Mouse (Mus musculus) kidney, embryonic 16.5 days (tissue): ENCODE measurements around the gene Stxbp5. TPM values are rescaled to one million over a fixed set of nuclear protein-coding genes. Genes with fewer than 3 reads are reported as not detected.

ENCODE experiments used
- ATAC-seq: fragments of 200-750 bp; cut with Nextera tagmentation; 2 replicates; pipeline ENCODE4 v1.8.0; 2017; ENCODE audit warnings: moderate TSS enrichment; ENCODE audit not compliant: low FRiP score, low TSS enrichment
- H3K27ac ChIP-seq: fragments of 300-500 bp; sonication (generic); 2 replicates; pipeline ENCODE4 v1.5.1; 2014; ENCODE audit warnings: low read length
- H3K27me3 ChIP-seq: fragments of 300-500 bp; sonication (generic); 2 replicates; pipeline ENCODE4 v1.6.1; 2014; ENCODE audit warnings: low read length, control low read depth, mixed read lengths; ENCODE audit not compliant: insufficient read depth
- H3K36me3 ChIP-seq: fragments of 300-500 bp; sonication (generic); 2 replicates; pipeline ENCODE4 v1.6.1; 2014; ENCODE audit warnings: low read length, control low read depth, mixed read lengths; ENCODE audit not compliant: insufficient read depth
- H3K4me1 ChIP-seq: fragments of 300-500 bp; sonication (generic); 2 replicates; pipeline ENCODE4 v1.6.1; 2014; ENCODE audit warnings: low read length, control low read depth, mixed read lengths; ENCODE audit not compliant: insufficient read depth
- H3K4me2 ChIP-seq: fragments of 300-500 bp; sonication (generic); replicated peaks from 2 replicates; pipeline ENCODE4 v1.6.1; 2014; ENCODE audit warnings: low read depth, low read length
- H3K4me3 ChIP-seq: fragments of 300-500 bp; sonication (generic); 2 replicates; pipeline ENCODE4 v1.5.1; 2014; ENCODE audit warnings: mild to moderate bottlenecking, low read length
- H3K9ac ChIP-seq: fragments of 300-500 bp; sonication (generic); replicated peaks from 2 replicates; pipeline ENCODE4 v1.6.1; 2014; ENCODE audit warnings: low read length
- H3K9me3 ChIP-seq: fragments of 300-500 bp; sonication (generic); 2 replicates; pipeline ENCODE4 v1.6.1; 2016; ENCODE audit warnings: low read length, control low read depth
- WGBS: fragments of 180-500 bp; shearing (Covaris S2); extraction: QIAGEN DNeasy Blood & Tissue Kit; methylation state at CpG from one replicate; pipeline ENCODE4 v1.1.7; 2014; 5-methylcytosine and 5-hydroxymethylcytosine counted together
- polyA plus RNA-seq: library from polyadenylated mRNA; unstranded; fragments of >200 nt; fragmentation: Nextera tagmentation; extraction: Ambion mirVana; gene quantifications from 2 replicates; pipeline ENCODE4 v1.2.1, GENCODE M21; 2015

The Stxbp5 gene
- polyA plus RNA-seq, 1 experiment from 2014 or later: 3.6 TPM

DNA sequence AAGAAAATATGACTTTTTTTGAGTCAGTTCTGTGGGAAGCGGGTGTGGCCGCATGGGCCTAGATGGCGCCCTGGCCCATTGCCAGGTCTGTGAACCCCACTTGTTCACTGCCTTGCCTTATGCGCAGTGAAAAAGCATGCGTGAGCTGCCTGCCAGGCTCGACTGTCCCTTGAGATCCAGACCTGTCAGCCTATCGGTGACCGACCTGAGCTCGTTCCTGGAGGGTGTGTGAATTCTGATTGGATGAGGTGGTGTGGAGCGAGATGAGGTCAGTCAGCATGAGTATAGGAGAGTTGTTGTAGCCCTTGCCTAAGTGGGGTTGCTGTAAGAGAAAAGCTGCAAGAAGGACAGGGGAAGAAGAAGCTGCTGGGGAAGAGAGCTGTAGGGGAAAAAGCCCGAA lies 114.4 kb downstream of the Stxbp5 start:
- Histone ChIP-seq H3K4me1 (no peaks in the 10 kb centered on the region), H3K4me3 (no peak overlapping the region), H3K9ac (no peak overlapping the region), H3K4me2 (no peak overlapping the region), H3K9me3 (no peaks in the 10 kb centered on the region), H3K27me3 (no peaks in the 10 kb centered on the region), H3K27ac (no peak overlapping the region), H3K36me3 (peaks cover 14% of the 10 kb centered on the region)
- 87% methylated on average over 11 of the region's 11 CpGs for WGBS
- no peak for ATAC-seq

- Histone ChIP-seq H3K27me3 (no peaks in the 10 kb centered on the region), H3K9ac (no peak overlapping the region), H3K4me2 (no peak overlapping the region), H3K36me3 (peaks cover 9% of the 10 kb centered on the region), H3K27ac (no peak overlapping the region), H3K9me3 (no peaks in the 10 kb centered on the region), H3K4me1 (no peaks in the 10 kb centered on the region), H3K4me3 (no peak overlapping the region)
- ATAC-seq: no peak
- WGBS: 89% methylated on average over 6 of the region's 6 CpGs
Measured at GRCm38 (mm10) chr10:9785651-9786050, 115.2 kb downstream of the Stxbp5 start.

GRCm38 (mm10) chr10:9779864-9780263 lies 121.0 kb downstream of the Stxbp5 start:
- peak; percentile 83 for ATAC-seq
- H3K9ac ChIP-seq: no peak overlapping the region
- H3K9me3 ChIP-seq: no peaks in the 10 kb centered on the region
- no peak overlapping the region for H3K4me2 ChIP-seq
- H3K4me3 ChIP-seq: no peak overlapping the region
- H3K36me3 ChIP-seq: no peaks in the 10 kb centered on the region
- H3K27me3 ChIP-seq: no peaks in the 10 kb centered on the region
- WGBS: 24% methylated on average over 4 of the region's 4 CpGs
- no peaks in the 10 kb centered on the region for H3K4me1 ChIP-seq
- no peak overlapping the region for H3K27ac ChIP-seq

- no peak overlapping the region for H3K27ac ChIP-seq
- no peak overlapping the region for H3K4me3 ChIP-seq
- WGBS: 73% methylated on average over 12 of the region's 12 CpGs
- no peaks in the 10 kb centered on the region for H3K9me3 ChIP-seq
- no peak overlapping the region for H3K9ac ChIP-seq
- peaks cover 6% of the 10 kb centered on the region; the same call in 1 of the 2 replicates for H3K36me3 ChIP-seq
- H3K4me1 ChIP-seq: no peaks in the 10 kb centered on the region
- H3K27me3 ChIP-seq: no peaks in the 10 kb centered on the region
- no peak overlapping the region for H3K4me2 ChIP-seq
- no peak for ATAC-seq
Measured at GRCm38 (mm10) chr10:9770261-9770660, 130.6 kb downstream of the Stxbp5 start.

DNA sequence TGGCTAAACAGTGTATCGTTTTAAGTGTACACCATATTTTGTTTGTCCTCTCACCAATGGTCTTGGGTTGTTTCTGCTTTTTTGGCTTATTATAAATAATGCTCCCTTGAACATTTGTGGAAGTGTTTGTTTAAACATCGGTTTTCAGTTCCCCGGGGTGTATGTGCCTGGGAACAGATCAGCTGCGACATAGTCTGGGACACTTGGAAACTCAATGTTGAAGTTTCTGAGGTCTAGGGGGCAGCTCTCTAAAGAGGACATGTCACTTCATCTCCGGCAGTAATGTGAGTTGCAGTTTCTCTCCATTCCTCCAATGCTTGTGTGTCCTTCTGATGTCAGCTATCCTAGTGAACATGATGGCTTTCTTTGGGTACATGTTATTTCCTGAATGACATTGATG lies 137.0 kb downstream of the Stxbp5 start:
- WGBS: 82% methylated on average over 5 of the region's 5 CpGs
- Histone ChIP-seq H3K9me3 (no peaks in the 10 kb centered on the region), H3K9ac (no peak overlapping the region), H3K4me3 (no peak overlapping the region), H3K27ac (no peak overlapping the region), H3K27me3 (no peaks in the 10 kb centered on the region), H3K4me2 (no peak overlapping the region), H3K4me1 (no peaks in the 10 kb centered on the region), H3K36me3 (peaks cover 20% of the 10 kb centered on the region)
- ATAC-seq: no peak

GRCm38 (mm10) chr10:9760264-9760663 lies 140.6 kb downstream of the Stxbp5 start:
- Histone ChIP-seq H3K4me1 (no peaks in the 10 kb centered on the region), H3K4me2 (no peak overlapping the region), H3K9me3 (no peaks in the 10 kb centered on the region), H3K9ac (no peak overlapping the region), H3K4me3 (no peak overlapping the region), H3K27me3 (no peaks in the 10 kb centered on the region), H3K27ac (no peak overlapping the region), H3K36me3 (peaks cover 14% of the 10 kb centered on the region)
- WGBS: 80% methylated on average over 8 of the region's 8 CpGs
- ATAC-seq: no peak

- peaks cover 6% of the 10 kb centered on the region; the same call in 1 of the 2 replicates for H3K36me3 ChIP-seq
- H3K4me3 ChIP-seq: no peak overlapping the region
Measured at GRCm38 (mm10) chr10:9756546-9756945, 144.3 kb downstream of the Stxbp5 start.

GRCm38 (mm10) chr10:9754893-9755541 lies 145.9 kb downstream of the Stxbp5 start:
- no peak overlapping the region for H3K4me3 ChIP-seq
- no peak overlapping the region for H3K4me2 ChIP-seq
- no peaks in the 10 kb centered on the region for H3K4me1 ChIP-seq
- H3K27me3 ChIP-seq: no peaks in the 10 kb centered on the region
- no peaks in the 10 kb centered on the region for H3K9me3 ChIP-seq
- H3K9ac ChIP-seq: no peak overlapping the region
- ATAC-seq: no peak
- 46% methylated on average over 3 of the region's 3 CpGs for WGBS
- H3K27ac ChIP-seq: no peak overlapping the region
- peaks cover 2% of the 10 kb centered on the region; the same call in 1 of the 2 replicates for H3K36me3 ChIP-seq

More at GRCm38 (mm10) chr10:9756546-9756945, 144.3 kb downstream of the Stxbp5 start:
- H3K4me2 ChIP-seq: no peak overlapping the region
- no peaks in the 10 kb centered on the region for H3K9me3 ChIP-seq
- 73% methylated on average over 6 of the region's 6 CpGs for WGBS
- no peak overlapping the region for H3K9ac ChIP-seq
- ATAC-seq: no peak
- no peaks in the 10 kb centered on the region for H3K4me1 ChIP-seq
- H3K27ac ChIP-seq: no peak overlapping the region
- H3K27me3 ChIP-seq: no peaks in the 10 kb centered on the region

DNA sequence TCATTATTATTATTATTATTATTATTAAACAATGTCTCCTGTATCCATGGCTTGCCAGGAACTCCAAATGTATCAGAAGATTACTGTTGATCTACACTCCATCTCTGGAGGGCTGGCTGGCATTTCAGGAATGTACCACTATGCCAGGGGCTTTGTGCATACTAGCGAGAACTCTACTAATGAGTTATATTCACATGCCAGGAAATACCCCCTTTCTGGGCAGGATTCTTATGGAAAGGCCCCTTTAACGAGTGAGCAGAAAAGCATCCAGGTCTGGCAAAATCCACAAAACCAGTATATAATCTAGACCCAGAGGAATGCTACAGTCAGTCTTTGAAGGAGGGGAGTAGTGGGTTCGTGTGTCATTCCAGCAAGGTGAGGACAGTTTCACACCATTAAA lies 167.0 kb downstream of the Stxbp5 start:
- no peak for ATAC-seq
- Histone ChIP-seq H3K36me3 (no peaks in the 10 kb centered on the region), H3K4me2 (no peak overlapping the region), H3K9ac (no peak overlapping the region), H3K27ac (no peak overlapping the region), H3K4me1 (no peaks in the 10 kb centered on the region; the same call in 1 of the 2 replicates), H3K9me3 (no peaks in the 10 kb centered on the region), H3K27me3 (no peaks in the 10 kb centered on the region), H3K4me3 (no peak overlapping the region)
- WGBS: 60% methylated on average over 3 of the region's 3 CpGs

DNA sequence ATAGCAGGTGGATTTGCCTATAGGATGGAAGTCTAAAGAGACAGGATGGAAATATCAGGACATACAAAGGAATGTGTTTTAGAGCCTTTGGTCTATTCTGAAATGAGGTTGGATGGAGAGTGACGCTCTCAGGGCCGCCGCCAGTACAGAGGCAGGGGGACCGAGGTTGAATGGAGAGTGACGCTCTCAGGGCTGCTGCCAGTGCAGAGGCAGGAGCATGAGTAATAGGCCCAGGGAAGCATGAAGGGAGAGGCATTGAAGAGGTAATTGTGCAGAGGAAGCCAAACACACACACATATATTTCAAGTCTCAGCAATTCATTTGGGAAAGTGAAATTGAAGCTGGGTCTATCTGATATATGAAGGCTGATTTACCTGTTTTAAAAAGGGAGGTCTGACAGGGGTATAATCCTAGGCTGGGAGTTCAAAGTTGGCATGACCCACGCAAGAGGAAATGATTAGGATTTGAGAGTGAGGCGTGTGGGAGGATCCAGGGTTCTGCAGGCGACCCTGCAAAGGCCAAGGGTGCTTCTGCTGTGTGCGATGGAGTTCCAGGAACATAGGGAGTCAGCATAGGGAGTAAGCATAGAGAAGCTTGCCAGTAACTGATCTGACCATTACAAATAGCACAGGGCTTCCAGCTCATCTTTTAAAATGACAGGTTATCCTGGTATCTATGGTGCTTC lies 168.7 kb downstream of the Stxbp5 start:
- peak; percentile 92 for ATAC-seq
- no peaks in the 10 kb centered on the region for H3K36me3 ChIP-seq
- no peaks in the 10 kb centered on the region for H3K9me3 ChIP-seq
- WGBS: 28% methylated on average over 9 of the region's 9 CpGs
- H3K4me1 ChIP-seq: no peaks in the 10 kb centered on the region; the same call in 1 of the 2 replicates
- no peak overlapping the region for H3K9ac ChIP-seq
- H3K4me3 ChIP-seq: no peak overlapping the region
- H3K27me3 ChIP-seq: no peaks in the 10 kb centered on the region
- no peak overlapping the region for H3K27ac ChIP-seq
- no peak overlapping the region for H3K4me2 ChIP-seq
